Mouse (Mus musculus): Measurements from ENCODE around the gene Hic1. TPM values are rescaled to one million over a fixed set of nuclear protein-coding genes. Genes with fewer than 3 reads are reported as not detected.

Gene Hic1
- polyA plus RNA-seq, 1 experiment = not detected

DNA sequence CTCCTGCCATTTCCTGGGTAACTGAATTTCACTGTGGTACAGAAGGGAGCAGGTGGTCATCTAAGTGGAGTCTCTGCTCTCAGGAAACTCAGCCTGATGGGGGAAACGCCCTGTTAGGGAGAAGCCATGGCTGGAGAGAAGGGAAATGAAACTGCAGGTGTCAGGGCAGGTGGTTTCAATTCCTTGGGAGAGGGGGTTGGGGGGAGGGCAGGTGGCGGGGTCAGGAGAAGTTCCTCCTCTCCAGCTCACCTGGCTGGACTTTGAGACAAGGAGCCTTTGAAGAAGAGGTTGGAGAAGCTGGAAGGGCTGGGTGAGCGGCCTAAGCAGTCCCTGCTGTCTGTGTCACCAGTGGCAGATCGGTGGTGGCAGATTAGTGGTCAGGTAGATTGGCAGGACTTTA is 37.0 kb upstream of the Hic1 start:
- H3K4me1 ChIP-seq (ENCODE audit: control insufficient read depth, insufficient read depth, low read length) = peaks cover 7% of the 10 kb centered on the region

DNA sequence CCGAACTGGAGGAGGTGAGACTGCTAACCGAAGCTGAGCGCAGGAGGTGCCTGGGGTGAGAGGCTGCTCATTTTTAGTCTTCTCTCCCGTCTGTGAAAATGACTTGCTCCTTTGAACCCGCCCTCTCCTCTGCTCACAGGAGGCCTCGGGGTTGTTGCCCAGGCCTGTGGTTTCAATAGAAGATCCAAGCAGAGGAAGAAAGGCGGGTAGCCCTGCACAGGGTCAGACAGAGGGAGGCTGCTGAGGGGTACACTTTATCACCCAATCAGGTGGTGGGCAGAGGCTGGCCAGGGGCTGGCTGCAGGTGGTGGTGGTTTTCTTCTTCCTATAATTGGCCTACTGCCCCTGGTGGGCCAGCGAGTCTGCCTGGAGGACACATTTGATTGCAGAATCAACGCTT is 35.2 kb upstream of the Hic1 start:
- Histone ChIP-seq H3K4me3 (ENCODE audit: insufficient read depth, low read depth, low read length) (no peak overlapping the region), H3K27ac (ENCODE audit: insufficient read depth, low read depth, low read length) (no peak overlapping the region), H3K4me1 (ENCODE audit: control insufficient read depth, insufficient read depth, low read length) (peaks cover 13% of the 10 kb centered on the region)
- WGBS = 69% methylated on average over 9 of the region's 9 CpGs
- TF ChIP-seq CTCF (IDR thresholded peaks at IDR 0.05; ENCODE audit: insufficient read depth, low read depth, low read length) (no peak), POLR2A (IDR thresholded peaks at IDR 0.05; ENCODE audit: insufficient read depth, low read depth, low read length) (no peak)

More for the DNA sequence above, 37.0 kb upstream of the Hic1 start:
- no peak for TF ChIP-seq POLR2A (IDR thresholded peaks at IDR 0.05; ENCODE audit: insufficient read depth, low read depth, low read length)
- TF ChIP-seq CTCF (IDR thresholded peaks at IDR 0.05; ENCODE audit: insufficient read depth, low read depth, low read length) = no peak
- H3K27ac ChIP-seq (ENCODE audit: insufficient read depth, low read depth, low read length) = no peak overlapping the region
- no peak overlapping the region for H3K4me3 ChIP-seq (ENCODE audit: insufficient read depth, low read depth, low read length)
- WGBS = 89% methylated on average over 4 of the region's 4 CpGs

DNA sequence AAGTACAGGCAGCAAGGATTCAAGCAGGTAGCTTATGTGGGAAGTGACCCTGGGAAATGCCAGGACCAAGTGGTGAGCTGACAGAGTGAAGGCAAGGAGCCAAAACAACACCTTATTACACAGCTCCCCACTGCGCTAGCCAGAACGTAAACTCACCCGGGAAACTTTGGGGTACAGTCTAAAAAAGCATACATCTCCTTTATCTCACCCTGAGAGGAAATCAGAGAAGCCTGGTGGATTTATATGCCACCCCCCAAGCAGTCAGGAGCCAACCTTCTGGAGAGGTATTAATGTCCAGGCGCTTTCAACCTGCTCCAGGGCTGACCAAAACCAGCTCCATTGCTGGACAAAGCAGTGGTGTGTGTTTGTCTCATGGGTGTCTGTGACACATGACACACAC is 34.6 kb upstream of the Hic1 start:
- 90% methylated on average over 4 of the region's 4 CpGs for WGBS
- peaks cover 13% of the 10 kb centered on the region for H3K4me1 ChIP-seq (ENCODE audit: control insufficient read depth, insufficient read depth, low read length)
- H3K27ac ChIP-seq (ENCODE audit: insufficient read depth, low read depth, low read length) = no peak overlapping the region
- H3K4me3 ChIP-seq (ENCODE audit: insufficient read depth, low read depth, low read length) = no peak overlapping the region
- TF ChIP-seq CTCF (IDR thresholded peaks at IDR 0.05; ENCODE audit: insufficient read depth, low read depth, low read length) (no peak), POLR2A (IDR thresholded peaks at IDR 0.05; ENCODE audit: insufficient read depth, low read depth, low read length) (no peak)

DNA sequence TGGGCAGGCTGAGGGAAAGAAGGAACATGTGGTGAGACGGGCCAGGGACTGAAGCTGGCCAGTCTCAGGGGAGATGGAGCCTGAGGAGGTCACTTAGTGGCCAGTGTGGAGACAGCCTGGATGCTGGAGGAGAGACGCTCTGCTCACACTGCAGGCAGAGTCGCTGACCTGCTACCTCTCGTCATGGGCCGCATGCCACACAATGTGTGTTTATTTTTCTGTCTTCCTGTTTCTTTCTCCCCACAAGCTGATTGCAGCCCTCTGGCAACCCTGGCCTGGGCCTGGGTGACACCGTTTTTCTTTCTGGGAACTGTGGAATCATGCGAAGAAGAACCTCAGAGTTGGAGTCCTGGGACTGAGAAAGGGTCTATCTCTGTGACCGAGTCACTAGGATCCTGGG is 32.4 kb upstream of the Hic1 start:
- Histone ChIP-seq H3K27ac (ENCODE audit: insufficient read depth, low read depth, low read length) (no peak overlapping the region), H3K4me1 (ENCODE audit: control insufficient read depth, insufficient read depth, low read length) (peaks cover 13% of the 10 kb centered on the region), H3K4me3 (ENCODE audit: insufficient read depth, low read depth, low read length) (no peak overlapping the region)
- WGBS = 83% methylated on average over 8 of the region's 8 CpGs
- TF ChIP-seq CTCF (IDR thresholded peaks at IDR 0.05; ENCODE audit: insufficient read depth, low read depth, low read length) = no peak
- TF ChIP-seq POLR2A (IDR thresholded peaks at IDR 0.05; ENCODE audit: insufficient read depth, low read depth, low read length) = no peak

DNA sequence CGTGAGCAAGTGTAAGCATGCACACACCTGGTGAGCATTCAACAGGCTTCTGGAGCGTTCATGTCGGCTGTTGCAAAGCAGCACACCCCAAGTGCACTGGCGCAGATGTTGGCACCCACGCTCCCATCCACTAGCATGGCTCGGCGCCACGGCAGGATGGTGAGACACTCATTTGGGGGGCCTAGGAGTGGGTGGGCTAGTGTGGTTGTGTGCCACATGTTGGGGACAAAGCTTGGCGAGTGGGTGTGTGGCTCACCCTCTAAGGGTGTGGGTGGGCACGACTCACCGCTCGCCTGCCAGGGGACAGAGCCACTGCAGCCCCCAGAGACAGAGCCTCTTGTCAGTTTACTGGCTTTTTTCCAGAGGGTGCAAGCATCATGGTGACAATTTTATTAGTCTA is 31.6 kb upstream of the Hic1 start:
- TF ChIP-seq CTCF (IDR thresholded peaks at IDR 0.05; ENCODE audit: insufficient read depth, low read depth, low read length) (no peak), POLR2A (IDR thresholded peaks at IDR 0.05; ENCODE audit: insufficient read depth, low read depth, low read length) (no peak)
- no peak overlapping the region for H3K27ac ChIP-seq (ENCODE audit: insufficient read depth, low read depth, low read length)
- peaks cover 13% of the 10 kb centered on the region for H3K4me1 ChIP-seq (ENCODE audit: control insufficient read depth, insufficient read depth, low read length)
- H3K4me3 ChIP-seq (ENCODE audit: insufficient read depth, low read depth, low read length) = no peak overlapping the region
- WGBS = 41% methylated on average over 12 of the region's 12 CpGs

DNA sequence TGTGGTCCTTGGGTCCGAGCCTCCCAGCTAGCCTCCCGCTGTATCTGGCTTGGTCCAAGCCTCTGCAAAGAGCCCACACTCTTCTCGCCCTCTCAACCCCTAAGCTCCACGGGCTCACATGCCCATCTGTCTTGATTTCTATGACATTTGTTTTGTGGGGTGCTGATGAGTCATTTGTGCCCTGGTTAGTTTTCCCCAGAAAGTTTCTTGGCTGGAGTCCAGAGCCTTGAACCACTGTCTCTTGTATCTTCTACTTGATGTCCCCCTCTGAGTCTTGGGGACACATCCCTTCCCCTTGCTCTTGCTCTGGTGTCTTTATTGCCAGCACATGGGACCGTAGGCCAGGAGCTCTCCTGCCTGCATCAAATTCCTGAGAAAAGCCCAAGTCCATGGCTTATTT is 30.6 kb upstream of the Hic1 start:
- no peak overlapping the region for H3K27ac ChIP-seq (ENCODE audit: insufficient read depth, low read depth, low read length)
- peaks cover 19% of the 10 kb centered on the region for H3K4me1 ChIP-seq (ENCODE audit: control insufficient read depth, insufficient read depth, low read length)
- TF ChIP-seq CTCF (IDR thresholded peaks at IDR 0.05; ENCODE audit: insufficient read depth, low read depth, low read length) (no peak), POLR2A (IDR thresholded peaks at IDR 0.05; ENCODE audit: insufficient read depth, low read depth, low read length) (no peak)
- H3K4me3 ChIP-seq (ENCODE audit: insufficient read depth, low read depth, low read length) = no peak overlapping the region
- 71% methylated on average over 5 of the region's 5 CpGs for WGBS

DNA sequence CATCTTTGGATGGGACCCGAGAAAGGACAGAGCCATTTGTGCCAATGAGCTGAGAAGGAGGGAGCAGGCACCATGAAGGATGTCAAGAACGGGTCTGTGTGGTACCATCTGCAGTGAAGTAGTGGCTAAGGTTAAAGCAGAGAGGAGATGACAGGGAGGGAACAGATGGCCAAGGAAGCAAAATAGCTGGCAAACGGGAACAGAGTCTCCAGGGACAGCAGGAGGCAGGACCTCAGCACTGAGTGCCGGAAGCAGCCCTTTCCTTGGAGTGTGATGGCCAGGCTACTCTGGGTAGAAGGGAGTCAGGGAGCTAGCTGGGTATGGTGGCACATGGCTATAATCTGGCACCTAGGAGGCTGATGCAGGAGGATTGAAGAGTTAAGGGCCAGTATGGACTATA is 29.5 kb upstream of the Hic1 start:
- Histone ChIP-seq H3K27ac (ENCODE audit: insufficient read depth, low read depth, low read length) (no peak overlapping the region), H3K4me3 (ENCODE audit: insufficient read depth, low read depth, low read length) (no peak overlapping the region), H3K4me1 (ENCODE audit: control insufficient read depth, insufficient read depth, low read length) (peaks cover 26% of the 10 kb centered on the region)
- no peak for TF ChIP-seq POLR2A (IDR thresholded peaks at IDR 0.05; ENCODE audit: insufficient read depth, low read depth, low read length)
- TF ChIP-seq CTCF (IDR thresholded peaks at IDR 0.05; ENCODE audit: insufficient read depth, low read depth, low read length) = no peak
- 82% methylated on average over 4 of the region's 4 CpGs for WGBS

DNA sequence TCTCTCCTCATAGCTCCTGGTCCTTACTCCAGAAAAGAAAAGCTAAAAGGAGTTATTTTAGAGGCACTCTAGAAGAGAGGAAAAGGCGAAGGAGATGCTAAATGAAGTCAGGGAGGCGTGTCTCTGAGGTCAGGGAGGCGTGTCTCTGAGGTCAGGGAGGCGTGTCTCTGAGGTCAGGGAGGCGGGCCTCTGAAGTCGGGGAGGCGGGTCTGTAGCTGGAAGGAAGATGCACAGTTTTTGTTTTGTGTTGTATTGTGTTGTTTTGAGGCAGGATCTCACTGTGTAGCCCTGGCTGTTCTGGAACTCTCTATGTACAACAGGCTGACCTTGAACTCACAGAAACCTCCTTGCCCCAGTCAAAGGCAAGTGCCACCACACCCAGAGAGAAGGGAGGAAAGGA is 28.6 kb upstream of the Hic1 start:
- 57% methylated on average over 7 of the region's 7 CpGs for WGBS
- no peak overlapping the region for H3K4me3 ChIP-seq (ENCODE audit: insufficient read depth, low read depth, low read length)
- no peak for TF ChIP-seq CTCF (IDR thresholded peaks at IDR 0.05; ENCODE audit: insufficient read depth, low read depth, low read length)
- TF ChIP-seq POLR2A (IDR thresholded peaks at IDR 0.05; ENCODE audit: insufficient read depth, low read depth, low read length) = no peak
- peaks cover 33% of the 10 kb centered on the region for H3K4me1 ChIP-seq (ENCODE audit: control insufficient read depth, insufficient read depth, low read length)
- H3K27ac ChIP-seq (ENCODE audit: insufficient read depth, low read depth, low read length) = no peak overlapping the region

DNA sequence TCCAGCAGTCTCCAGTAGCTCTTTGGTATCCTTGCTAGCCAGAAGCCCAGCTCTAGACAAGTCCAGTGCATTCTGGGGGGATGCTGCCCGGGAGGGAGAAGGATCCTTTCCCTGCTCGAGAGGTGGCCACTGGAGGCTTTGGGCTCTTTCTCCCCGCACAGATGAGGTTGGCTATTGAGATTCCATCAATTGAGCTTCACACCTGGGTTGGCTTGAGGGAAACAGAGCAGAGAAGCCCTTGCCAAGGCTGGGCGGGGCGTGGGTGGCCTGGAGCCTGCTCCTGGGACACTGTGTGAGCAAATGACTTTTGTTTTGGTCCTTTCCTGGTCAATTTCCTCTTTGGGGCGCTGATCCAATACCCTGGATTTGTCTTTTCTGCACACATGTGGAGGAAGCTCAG is 26.8 kb upstream of the Hic1 start:
- WGBS = 79% methylated on average over 6 of the region's 6 CpGs
- TF ChIP-seq POLR2A (IDR thresholded peaks at IDR 0.05; ENCODE audit: insufficient read depth, low read depth, low read length) (no peak), CTCF (IDR thresholded peaks at IDR 0.05; ENCODE audit: insufficient read depth, low read depth, low read length) (no peak)
- no peak overlapping the region for H3K27ac ChIP-seq (ENCODE audit: insufficient read depth, low read depth, low read length)
- no peak overlapping the region for H3K4me3 ChIP-seq (ENCODE audit: insufficient read depth, low read depth, low read length)
- peaks cover 28% of the 10 kb centered on the region for H3K4me1 ChIP-seq (ENCODE audit: control insufficient read depth, insufficient read depth, low read length)

DNA sequence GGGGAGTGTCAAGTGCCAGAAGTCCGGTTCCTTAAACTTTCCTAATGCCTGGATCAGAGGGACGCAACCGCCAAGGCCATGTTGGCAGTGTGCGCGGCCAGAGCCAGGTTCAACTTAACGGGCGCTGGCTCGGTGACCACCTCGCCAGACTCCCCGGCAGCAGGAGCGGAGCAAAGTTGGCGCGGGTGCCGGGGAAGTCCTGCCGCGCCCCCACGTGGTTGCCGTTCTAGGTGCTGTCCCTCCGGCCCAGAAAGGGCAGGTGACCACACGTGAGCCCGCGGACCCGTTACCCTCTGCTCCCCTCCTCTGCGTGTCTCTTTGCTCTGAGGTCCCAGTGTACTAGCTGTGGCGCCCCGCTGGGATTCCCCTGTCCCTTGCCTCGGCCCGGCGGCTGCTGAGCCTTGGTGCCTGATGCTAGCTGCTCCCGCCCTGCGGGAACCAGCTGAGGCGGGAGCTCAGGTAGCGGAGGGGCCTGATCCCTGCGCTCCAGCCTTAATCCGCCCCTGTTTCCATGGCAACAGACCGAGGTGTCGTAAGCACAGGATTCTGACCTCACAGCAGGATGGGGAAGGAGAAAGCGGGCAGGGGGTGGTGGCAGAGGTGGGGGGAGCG is 25.6 kb upstream of the Hic1 start:
- under 1% methylated on average over 39 of the region's 39 CpGs for WGBS
- TF ChIP-seq POLR2A (IDR thresholded peaks at IDR 0.05; ENCODE audit: insufficient read depth, low read depth, low read length) (no peak), CTCF (IDR thresholded peaks at IDR 0.05; ENCODE audit: insufficient read depth, low read depth, low read length) (no peak)
- peaks cover 23% of the 10 kb centered on the region for H3K4me1 ChIP-seq (ENCODE audit: control insufficient read depth, insufficient read depth, low read length)
- H3K4me3 ChIP-seq (ENCODE audit: insufficient read depth, low read depth, low read length) = peak overlapping the region; percentile 38
- H3K27ac ChIP-seq (ENCODE audit: insufficient read depth, low read depth, low read length) = no peak overlapping the region

Measured in olfactory bulb, adult 2 months (tissue).